Mouse (Mus musculus): ENCODE data around the gene Meaf6.

DNA sequence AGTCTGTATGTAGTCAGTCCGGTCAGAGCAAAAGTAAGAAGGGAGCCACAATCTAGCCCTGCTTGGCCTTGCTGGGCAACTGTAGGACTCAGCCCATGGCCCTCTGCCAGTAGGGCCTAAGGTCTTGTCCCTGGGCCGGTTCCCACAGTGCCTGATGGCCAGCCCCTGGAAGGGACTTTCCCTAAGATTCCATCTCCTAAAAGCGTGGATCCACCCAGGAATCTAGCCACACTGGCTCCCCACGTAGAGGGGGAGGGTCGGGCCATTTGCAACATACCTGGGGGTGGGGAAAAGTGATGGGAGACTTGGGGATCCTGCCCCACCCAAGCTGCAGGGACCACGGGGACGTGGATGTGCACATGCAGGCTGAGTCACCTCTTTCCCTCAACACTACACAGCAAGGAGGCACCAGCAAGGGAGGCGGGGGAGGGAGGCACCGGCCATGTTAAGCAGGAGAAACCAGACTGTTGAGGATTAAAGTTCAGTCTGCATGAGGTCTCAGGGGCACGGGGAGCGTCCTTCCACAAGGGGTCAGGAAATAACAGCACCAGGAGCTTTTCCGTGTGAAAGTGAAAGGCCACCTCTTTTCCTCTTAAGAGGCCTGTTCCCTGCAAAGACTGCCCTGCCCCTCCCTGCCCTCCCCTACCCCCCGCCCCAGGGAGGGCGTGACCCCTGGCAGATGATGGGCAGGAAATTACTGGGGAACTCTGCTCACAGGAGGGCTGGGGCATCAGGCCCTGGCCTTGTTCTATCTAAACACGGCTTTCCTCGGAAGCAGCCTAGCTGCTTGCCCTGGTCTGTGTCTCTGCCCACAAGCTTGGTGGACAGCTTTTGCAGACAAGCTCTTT lies 37.7 kb downstream of the Meaf6 start:
- TF ChIP-seq CTCF (IDR thresholded peaks at IDR 0.05; ENCODE audit: borderline replicate concordance, insufficient read depth, low read length) (no peak), POLR2A (IDR thresholded peaks at IDR 0.05; ENCODE audit: low read depth, low read length) (peak; percentile 41)
